Mouse (Mus musculus) mouse trophoblast stem cell (cell line): Measurements from ENCODE around the gene Zfand3.

Source experiments
- in situ Hi-C, 2 experiments: fragments of 300-500 bp; cut with MseI, MboI; formaldehyde crosslinking; loops; 2 replicates in 1 of 2; 3 replicates in 1 of 2; pipeline ENCODE4 v1.15.1; 2025

Gene Zfand3

GRCm38 (mm10) chr17:30222837-30223236 is 218.3 kb downstream of the Zfand3 start:
- in situ Hi-C loops = no loop called here

- in situ Hi-C loops = no loop called here
These were observed 220.7 kb downstream of the Zfand3 start for GRCm38 (mm10) chr17:30225030-30225740.

DNA sequence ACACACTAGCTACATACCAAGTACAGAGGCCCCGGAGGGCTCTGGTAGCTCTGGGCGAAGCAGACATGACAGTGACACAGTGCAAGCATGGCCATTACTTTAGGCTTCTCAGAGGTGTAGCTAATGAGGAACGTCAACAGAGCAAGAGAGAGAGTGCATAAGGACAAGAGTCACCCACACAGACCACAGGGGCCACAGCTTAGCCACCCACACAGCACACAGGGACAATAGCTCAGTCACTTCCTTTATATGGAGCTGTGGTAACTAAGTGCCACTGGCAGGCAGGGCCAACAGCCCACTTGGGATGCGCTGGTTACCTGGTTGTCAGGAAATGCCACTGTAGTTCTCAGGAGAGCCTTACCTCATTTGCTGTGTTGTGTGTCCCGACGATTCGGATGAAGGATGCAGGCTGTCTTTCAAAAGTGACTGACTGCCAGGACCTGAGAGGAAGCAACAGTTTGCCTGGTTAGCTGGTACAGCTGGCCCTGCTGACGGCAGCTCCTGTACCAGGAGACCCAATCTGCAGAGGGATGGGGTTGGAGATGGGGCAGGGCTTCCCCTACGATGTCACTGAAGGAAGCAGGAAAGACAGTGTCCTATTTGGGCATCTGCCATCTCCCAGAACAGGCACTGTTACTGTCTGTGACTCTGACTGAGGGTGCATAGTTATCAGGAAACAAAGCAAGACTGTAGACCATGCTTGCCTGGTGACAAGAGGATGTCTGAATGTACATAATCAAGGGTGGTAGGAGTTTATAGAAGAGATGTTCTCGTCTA is 224.1 kb downstream of the Zfand3 start:
- in situ Hi-C loops = no loop called here

GRCm38 (mm10) chr17:30230428-30230827 is 225.9 kb downstream of the Zfand3 start:
- in situ Hi-C loops = loop anchor here in 1 of 2 experiments (10.0 kb wide), 1 partner anchor 224 kb away; no protein-coding TSS in a partner anchor

GRCm38 (mm10) chr17:30231483-30231882 is 226.9 kb downstream of the Zfand3 start:
- in situ Hi-C loops = loop anchor here in 1 of 2 experiments (10.0 kb wide), 1 partner anchor 223 kb away; no protein-coding TSS in a partner anchor

DNA sequence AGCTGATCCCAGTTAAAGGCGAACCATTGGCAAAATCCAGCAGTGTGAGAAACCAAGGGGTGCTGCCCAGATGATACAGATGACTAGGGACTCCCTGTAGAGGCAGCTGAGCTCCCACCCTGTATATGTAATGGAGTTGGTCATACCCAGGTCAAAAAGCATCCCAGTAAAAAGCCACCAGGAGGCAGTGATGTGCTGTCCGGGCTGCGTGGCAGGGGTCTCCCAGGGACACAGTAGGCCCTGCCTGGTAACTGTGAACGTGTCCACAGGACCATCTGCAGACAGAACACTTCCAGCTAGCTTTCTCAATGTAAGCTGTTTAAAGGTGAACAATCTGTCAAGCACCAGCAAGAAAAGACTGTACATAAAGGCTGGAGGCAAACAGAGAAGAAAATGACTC is 228.2 kb downstream of the Zfand3 start:
- in situ Hi-C loops = loop anchor here in 1 of 2 experiments (10.0 kb wide), 1 partner anchor 222 kb away; no protein-coding TSS in a partner anchor

DNA sequence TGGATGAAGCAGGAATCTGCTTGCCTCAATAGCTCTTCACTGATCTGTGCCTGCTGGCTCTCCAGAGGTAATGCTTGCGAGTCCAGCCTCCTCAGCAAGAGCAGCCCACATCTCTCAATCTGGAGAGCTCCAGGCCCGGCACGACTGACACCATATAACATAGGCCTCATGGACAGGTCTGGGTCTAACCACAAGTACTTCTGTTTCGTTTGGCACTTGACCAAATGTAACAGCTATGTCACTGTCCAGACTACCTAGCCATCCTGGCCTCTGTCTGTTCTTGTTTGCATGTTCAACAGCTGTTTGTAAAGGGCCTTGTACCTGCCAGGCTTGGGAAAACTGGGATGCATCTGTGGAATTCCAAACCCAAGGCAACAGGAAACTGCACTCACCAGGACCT is 230.8 kb downstream of the Zfand3 start:
- in situ Hi-C loops = loop anchor here in 1 of 2 experiments (10.0 kb wide), 1 partner anchor 219 kb away; no protein-coding TSS in a partner anchor

DNA sequence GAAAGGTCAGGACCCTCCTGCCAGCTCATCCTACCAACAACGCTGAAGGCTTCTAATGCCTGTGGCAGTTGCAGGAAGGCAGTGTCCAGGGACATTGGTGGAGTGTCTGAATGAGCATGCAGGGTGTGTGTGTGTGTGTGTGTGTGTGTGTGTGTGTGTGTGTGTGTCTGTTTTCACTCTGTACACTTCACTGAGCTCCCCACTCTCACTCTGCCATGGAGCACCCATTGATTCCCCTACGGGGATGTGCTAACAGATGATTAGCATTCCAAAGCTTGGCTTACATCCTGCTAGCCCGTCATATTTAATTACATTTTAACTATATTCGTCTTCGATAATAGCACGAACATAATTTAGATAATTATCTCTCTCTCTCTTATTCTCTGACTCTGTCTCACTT is 232.1 kb downstream of the Zfand3 start:
- in situ Hi-C loops = loop anchor here in 1 of 2 experiments (10.0 kb wide), 1 partner anchor 218 kb away; no protein-coding TSS in a partner anchor

- in situ Hi-C loops = loop anchor here in 1 of 2 experiments (10.0 kb wide), 1 partner anchor 217 kb away; no protein-coding TSS in a partner anchor
These were observed 233.1 kb downstream of the Zfand3 start for GRCm38 (mm10) chr17:30237600-30237999.

DNA sequence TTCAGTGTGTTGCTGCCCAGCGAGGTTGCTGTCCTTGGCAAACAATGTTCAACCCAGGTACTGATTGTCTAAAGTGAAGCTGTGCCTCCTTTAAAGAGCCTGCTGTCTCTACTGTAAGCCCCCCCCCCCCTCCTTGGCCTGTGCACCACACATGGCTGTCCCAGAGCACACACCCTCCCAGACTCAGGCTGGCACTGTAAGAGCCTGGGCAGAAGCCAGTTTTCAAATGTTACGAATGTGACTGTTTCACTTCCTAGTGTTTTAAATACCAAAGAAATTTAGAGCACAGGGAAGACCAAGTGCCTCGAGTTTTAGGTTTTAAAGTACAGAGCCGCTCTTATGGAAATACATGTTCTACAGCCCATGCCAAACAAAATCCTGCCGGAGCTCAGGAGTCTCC is 234.9 kb downstream of the Zfand3 start:
- in situ Hi-C loops = loop anchor here in 1 of 2 experiments (10.0 kb wide), 1 partner anchor 215 kb away; no protein-coding TSS in a partner anchor

- in situ Hi-C loops = no loop called here
These were observed 236.1 kb downstream of the Zfand3 start for GRCm38 (mm10) chr17:30240659-30241058.

DNA sequence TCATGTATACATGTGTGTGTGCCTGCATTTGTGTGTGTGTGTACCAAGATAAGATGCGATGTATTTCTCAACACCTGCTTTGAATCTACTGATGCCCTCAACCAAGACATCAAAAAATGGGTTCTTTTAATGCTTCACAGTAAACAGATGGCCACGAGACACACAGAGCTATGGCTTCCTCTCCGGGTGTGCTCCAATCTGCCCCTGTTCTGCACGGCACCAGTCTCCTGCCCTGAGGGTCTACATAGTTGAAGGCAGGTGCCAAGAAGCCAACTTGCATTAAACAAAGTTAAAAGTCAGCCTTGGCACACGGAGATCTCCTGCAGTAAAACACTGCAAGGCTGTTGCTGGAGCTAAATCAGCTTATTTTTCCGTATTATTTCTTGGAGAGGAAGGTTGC is 236.5 kb downstream of the Zfand3 start:
- in situ Hi-C loops = no loop called here

DNA sequence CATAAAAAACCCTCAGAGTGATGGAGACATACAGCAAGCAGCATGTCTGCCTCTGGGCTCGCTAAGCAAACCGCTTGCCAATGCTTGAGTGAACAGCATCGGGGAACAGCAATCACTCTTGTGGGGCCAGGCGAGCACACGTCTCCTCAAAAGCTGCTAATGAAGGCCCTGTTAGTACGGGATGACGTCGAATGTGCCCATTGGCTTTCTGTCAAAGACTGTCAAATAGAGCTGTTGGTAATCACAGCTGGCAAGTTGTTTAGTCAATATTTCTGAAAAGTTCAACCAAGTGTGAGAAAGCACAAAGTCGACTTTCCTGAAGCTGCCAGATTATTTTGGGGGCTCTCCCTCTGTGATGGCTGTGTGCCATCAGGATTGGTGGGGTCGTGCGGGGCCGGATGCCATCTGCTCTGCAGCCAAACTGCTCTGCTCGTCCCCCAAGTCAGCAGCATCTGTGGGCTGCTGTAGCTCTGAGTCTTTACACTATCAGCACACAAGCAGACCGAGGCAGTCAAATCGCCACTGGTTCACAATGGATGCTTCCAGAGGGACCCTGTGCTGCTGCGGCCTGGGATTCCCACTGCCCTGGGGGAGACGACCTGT is 237.3 kb downstream of the Zfand3 start:
- in situ Hi-C loops = no loop called here

GRCm38 (mm10) chr17:30242647-30243046 is 238.1 kb downstream of the Zfand3 start:
- in situ Hi-C loops = no loop called here

- in situ Hi-C loops = no loop called here
These were observed 239.0 kb downstream of the Zfand3 start for GRCm38 (mm10) chr17:30243540-30243939.

DNA sequence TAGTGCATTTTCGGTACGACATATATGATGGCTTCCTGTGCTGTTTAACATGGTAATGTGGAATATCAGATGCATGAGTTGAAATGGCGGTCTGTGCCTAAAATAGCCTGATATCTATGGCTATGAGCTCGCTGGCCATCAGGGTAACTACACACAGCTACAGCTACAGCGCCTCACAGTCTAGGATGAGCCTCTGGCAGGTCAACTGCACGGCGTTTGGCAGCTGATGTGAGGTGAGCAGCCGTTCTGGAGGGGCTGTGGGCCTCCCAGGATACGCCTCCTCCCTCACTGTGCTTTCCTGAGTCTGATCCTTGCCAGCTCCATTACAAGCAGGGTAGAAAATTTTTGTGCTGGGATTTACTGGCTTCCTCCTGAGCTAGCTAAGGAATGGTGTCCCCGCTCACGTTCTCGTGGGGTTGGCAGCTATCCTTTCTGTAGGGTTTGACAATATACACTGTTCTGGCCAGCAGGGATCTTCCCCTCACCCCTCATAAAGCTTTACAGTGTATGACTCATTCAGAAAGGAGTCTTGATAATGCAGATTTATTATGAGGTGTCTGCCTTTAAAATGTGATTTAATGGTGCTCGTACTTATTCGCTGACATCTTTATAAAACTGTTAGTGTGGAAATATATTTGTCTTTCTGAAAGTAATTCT is 240.2 kb downstream of the Zfand3 start:
- in situ Hi-C loops = no loop called here

- in situ Hi-C loops = no loop called here
These were observed 240.8 kb downstream of the Zfand3 start for GRCm38 (mm10) chr17:30245308-30245706.

DNA sequence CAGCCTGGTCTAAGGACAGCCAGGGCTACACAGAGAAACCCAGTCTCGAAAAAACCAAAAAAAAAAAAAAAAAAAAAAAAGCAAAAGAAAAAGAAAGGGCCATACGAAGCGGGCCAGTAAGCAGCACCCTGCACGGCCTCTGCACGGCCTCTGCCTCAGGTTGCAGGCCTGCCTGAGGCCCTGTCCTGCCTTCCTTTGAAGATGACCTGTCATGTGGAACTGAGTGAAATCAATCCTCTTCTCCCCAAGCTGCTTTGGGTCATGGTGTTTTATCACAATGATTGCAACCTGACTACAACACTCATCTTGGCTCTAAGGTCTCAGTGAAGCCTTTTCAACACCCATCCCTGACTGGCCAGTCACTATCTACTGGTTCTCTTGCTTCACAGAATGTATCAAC is 248.5 kb downstream of the Zfand3 start:
- in situ Hi-C loops = no loop called here

- in situ Hi-C loops = no loop called here
These were observed 249.4 kb downstream of the Zfand3 start for GRCm38 (mm10) chr17:30253924-30254323.

DNA sequence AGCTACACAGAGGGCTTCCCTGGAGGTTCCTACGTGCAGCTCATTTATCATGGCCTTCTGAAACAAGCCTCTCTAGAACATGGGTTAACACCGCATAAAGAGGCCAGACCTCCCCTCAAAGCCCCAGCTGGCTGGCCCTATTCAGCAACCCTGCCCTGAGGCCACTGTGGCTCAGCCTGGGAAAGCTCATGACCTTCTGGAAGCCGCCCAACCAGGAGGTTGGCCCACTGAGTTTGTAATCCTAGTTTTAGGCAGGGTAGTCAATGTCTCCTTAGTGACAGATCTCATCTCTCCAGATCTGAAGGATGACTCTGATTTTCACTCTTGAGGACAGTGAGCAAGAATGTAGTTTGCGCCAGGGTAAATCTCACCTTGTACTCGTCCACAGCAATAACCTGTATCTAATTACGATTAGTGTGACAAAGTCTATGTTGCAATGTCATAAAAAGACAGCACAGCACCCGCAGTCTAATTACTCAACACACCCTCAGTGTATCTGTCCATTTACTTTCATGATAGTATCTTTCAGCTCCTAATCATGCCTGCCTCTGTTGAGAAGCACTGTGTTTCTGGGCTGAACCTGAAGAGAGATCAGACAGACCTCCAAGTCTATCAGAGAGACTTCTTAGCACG is 251.5 kb downstream of the Zfand3 start:
- in situ Hi-C loops = no loop called here

DNA sequence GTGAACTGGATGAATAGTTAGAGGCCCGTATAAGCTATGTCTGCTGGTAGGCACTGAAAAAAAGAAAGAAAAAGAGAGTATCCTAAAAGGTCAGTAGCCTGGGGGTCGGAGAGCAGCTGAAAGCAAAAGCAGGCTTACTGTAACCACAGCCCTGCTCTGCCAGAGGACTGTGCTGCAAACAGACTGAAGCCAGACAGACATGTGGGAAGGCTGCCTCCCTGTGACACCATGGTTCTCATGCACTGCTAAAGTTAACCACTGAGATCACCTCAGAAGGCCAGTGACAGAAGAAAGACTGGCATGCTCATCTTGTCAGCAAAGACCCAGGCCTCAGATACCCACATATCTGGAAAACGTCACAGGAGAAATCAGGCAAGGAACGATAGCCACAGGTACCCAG is 253.9 kb downstream of the Zfand3 start:
- in situ Hi-C loops = no loop called here
